Mouse (Mus musculus) megakaryocyte, embryonic 14.5 days (primary cell): ENCODE results near the gene Lrch1. TPM values are rescaled to one million over a fixed set of nuclear protein-coding genes. Genes with fewer than 3 reads are reported as not detected.

Source experiments
- H3K27me3 ChIP-seq: replicated peaks from 2 replicates; pipeline ENCODE3; 2012; ENCODE audit warnings: inconsistent platforms
- H3K36me3 ChIP-seq: replicated peaks from 2 replicates; pipeline ENCODE3; 2012; ENCODE audit warnings: low read length, inconsistent platforms, mixed read lengths
- H3K4me1 ChIP-seq: 2 replicates; pipeline ENCODE4 v1.6.1; 2012; ENCODE audit warnings: inconsistent platforms
- H3K4me3 ChIP-seq: replicated peaks from 2 replicates; pipeline ENCODE3; 2012; ENCODE audit warnings: moderate library complexity, mild to moderate bottlenecking, inconsistent platforms
- H3K9me3 ChIP-seq: 2 replicates; pipeline ENCODE4 v1.6.1; 2012; ENCODE audit warnings: inconsistent platforms
- FLI1 ChIP-seq: IDR thresholded peaks from 2 replicates; pipeline ENCODE4 v1.6.1; 2012; ENCODE audit warnings: low read length, inconsistent platforms, mixed read lengths
- GATA1 ChIP-seq: IDR thresholded peaks from 3 replicates; pipeline ENCODE4 v1.6.1; 2012; ENCODE audit warnings: mixed read lengths, low read length, inconsistent platforms, borderline replicate concordance
- polyA plus RNA-seq: library from polyadenylated mRNA; stranded (reverse); fragments of >175 nt; gene quantifications from 2 replicates; pipeline ENCODE4 v1.2.3, GENCODE M21; 2012; ENCODE audit warnings: low replicate concordance; ENCODE audit not compliant: insufficient read depth

Gene Lrch1
- polyA plus RNA-seq, 1 experiment = 1.9 TPM

GRCm38 (mm10) chr14:74939355-74939754, 8.3 kb downstream of the Lrch1 start:
- Histone ChIP-seq H3K4me3 (peak overlapping the region; percentile 71), H3K36me3 (peaks cover 16% of the 10 kb centered on the region), H3K27me3 (no peaks in the 10 kb centered on the region), H3K4me1 (peaks cover 68% of the 10 kb centered on the region), H3K9me3 (no peaks in the 10 kb centered on the region)
- TF ChIP-seq FLI1 = no peak
- TF ChIP-seq GATA1 = no peak

- H3K4me3 ChIP-seq = peak overlapping the region; percentile 71
- no peaks in the 10 kb centered on the region for H3K9me3 ChIP-seq
- peaks cover 16% of the 10 kb centered on the region for H3K36me3 ChIP-seq
- TF ChIP-seq FLI1 (no peak), GATA1 (no peak)
- H3K4me1 ChIP-seq = peaks cover 68% of the 10 kb centered on the region
- H3K27me3 ChIP-seq = no peaks in the 10 kb centered on the region
Measured at GRCm38 (mm10) chr14:74938896-74939295, 8.8 kb downstream of the Lrch1 start.

DNA sequence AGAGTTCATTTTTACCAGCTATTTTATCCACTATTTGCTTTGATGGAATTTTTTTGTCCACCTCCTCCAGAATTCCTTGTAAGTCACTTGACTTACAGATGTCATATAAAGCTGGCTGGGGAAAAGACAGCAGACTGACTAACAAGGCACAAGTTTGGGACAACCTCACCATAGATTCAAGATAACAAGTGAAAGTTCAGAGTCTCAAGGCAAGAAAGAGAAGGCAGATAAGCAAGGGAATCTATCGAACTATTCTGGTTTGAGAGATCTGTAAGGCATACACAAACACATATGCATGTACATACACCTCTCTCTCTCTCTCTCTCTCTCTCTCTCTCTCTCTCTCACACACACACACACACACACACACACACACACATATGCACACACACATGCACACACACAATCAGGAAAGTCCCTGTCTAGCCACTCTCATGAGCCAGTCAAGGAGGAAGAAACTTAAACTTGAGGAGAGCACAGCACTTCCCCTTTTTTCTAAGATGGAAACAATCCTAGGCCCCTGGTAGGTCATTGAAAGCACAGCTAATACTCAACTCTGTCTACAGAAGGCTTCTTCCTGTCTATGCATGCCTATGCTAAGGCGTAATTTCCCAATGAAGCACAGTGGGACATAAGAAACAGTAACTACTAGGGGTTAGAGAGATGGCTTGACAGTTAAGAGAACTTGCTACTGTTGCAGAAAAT, 11.0 kb downstream of the Lrch1 start:
- H3K9me3 ChIP-seq = no peaks in the 10 kb centered on the region
- peaks cover 52% of the 10 kb centered on the region for H3K4me1 ChIP-seq
- H3K4me3 ChIP-seq = no peak overlapping the region
- TF ChIP-seq FLI1 (no peak), GATA1 (no peak)
- H3K36me3 ChIP-seq = peaks cover 18% of the 10 kb centered on the region
- H3K27me3 ChIP-seq = no peaks in the 10 kb centered on the region

GRCm38 (mm10) chr14:74935111-74935510, 12.6 kb downstream of the Lrch1 start:
- Histone ChIP-seq H3K36me3 (peaks cover 6% of the 10 kb centered on the region), H3K27me3 (no peaks in the 10 kb centered on the region), H3K9me3 (no peaks in the 10 kb centered on the region), H3K4me3 (no peak overlapping the region), H3K4me1 (peaks cover 43% of the 10 kb centered on the region)
- TF ChIP-seq FLI1 = no peak
- TF ChIP-seq GATA1 = no peak

DNA sequence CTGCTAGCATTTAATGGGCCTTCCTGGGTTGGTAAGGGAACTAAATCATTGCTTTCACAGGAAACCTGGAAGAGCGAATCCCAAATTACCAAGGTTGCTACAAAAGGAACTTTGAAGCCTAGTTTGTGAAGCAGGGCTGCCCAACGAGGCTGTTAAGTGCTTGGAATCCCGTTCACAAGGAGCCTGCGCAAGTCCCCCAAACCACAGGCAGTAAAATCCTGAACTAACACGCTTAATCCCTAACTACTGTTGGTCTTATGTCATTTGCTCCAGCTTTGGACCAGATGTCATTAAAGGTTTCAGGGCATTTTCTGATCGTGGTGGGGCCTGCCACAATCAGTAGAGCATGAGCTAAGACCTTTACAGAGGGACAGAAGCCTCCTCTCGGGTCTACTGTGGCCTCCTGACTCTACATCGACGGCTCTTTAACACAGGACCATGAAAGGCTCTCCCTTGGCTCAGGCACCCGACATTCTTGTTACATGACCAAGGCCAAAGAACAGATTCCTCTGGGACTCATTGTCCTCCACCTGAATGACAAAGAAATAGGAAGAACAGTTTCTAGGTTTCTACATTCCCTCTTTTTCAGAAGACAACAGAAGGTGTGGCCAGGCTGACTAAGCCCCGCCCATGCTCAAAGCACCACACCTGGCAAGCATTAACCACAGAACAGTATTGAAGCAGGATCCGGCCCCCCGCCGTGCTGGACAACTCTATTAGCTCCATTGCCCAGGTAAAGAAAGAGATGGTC, 13.5 kb downstream of the Lrch1 start:
- Histone ChIP-seq H3K27me3 (no peaks in the 10 kb centered on the region), H3K4me1 (peaks cover 35% of the 10 kb centered on the region), H3K36me3 (peaks cover 6% of the 10 kb centered on the region), H3K4me3 (no peak overlapping the region), H3K9me3 (no peaks in the 10 kb centered on the region)
- no peak for TF ChIP-seq GATA1
- no peak for TF ChIP-seq FLI1

DNA sequence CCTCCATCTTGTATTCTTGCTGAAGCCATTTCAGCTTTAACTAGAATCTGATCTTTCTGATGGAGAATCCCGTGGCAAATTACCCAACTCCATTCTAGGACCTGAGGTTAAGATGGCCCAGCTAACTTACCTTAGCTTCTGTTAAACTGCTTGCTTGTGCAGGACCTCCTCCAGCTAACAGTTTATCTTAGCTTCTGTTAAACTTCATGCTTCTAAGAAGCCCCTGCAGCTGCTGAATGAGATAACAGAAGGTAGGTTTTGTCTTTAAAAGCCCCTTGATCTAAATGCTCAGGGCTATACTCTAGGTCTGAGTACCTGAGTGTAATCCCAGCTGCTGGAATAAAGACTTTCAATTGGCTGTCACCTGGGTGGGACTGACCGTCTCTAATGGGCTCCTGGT, 17.9 kb downstream of the Lrch1 start:
- Histone ChIP-seq H3K27me3 (no peaks in the 10 kb centered on the region), H3K9me3 (peaks cover 10% of the 10 kb centered on the region), H3K4me1 (peaks cover 8% of the 10 kb centered on the region; the same call in 1 of the 2 replicates), H3K36me3 (peaks cover 19% of the 10 kb centered on the region), H3K4me3 (no peak overlapping the region)
- no peak for TF ChIP-seq GATA1
- no peak for TF ChIP-seq FLI1

- Histone ChIP-seq H3K36me3 (peaks cover 19% of the 10 kb centered on the region), H3K9me3 (peaks cover 10% of the 10 kb centered on the region), H3K4me3 (no peak overlapping the region), H3K4me1 (peaks cover 8% of the 10 kb centered on the region; the same call in 1 of the 2 replicates), H3K27me3 (no peaks in the 10 kb centered on the region)
- TF ChIP-seq GATA1 (no peak), FLI1 (no peak)
Measured at GRCm38 (mm10) chr14:74928809-74929432, 18.8 kb downstream of the Lrch1 start.

DNA sequence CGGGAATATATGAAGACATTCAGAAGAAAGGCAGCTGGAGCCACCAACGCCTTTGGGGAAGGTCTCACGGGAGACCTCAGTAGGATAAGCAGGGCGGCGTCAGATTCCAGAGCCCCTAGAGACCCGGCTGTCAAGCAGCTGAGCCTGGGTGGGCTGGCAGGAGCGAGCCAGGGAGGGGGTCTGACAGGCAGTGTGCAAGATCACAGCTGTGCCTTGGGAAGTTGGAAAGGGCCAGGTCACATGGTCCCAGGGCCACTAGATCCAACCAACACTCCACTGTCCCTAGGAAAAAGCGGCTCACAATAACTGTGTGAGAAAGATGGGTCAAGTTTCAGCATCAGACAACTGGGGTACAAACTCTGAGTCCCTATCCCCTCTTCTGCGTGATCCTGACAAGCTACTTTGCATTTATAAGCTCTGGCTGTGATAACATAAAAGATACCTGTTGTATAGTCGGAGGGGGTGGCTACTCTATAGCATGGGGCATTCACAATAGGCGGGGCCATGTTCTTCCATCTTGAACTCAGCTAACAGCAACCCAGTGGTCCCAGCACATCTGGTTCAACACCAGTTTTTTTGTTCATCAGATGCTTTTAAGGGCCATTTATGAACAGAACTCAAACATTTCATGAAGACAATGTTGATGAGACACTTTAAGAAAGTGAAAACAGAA, 20.6 kb downstream of the Lrch1 start:
- peaks cover 10% of the 10 kb centered on the region for H3K9me3 ChIP-seq
- no peak for TF ChIP-seq FLI1
- TF ChIP-seq GATA1 = no peak
- H3K36me3 ChIP-seq = peaks cover 13% of the 10 kb centered on the region
- H3K4me3 ChIP-seq = no peak overlapping the region
- peaks cover 10% of the 10 kb centered on the region for H3K4me1 ChIP-seq
- no peaks in the 10 kb centered on the region for H3K27me3 ChIP-seq

GRCm38 (mm10) chr14:74925951-74926517, 21.6 kb downstream of the Lrch1 start:
- Histone ChIP-seq H3K36me3 (peaks cover 15% of the 10 kb centered on the region), H3K4me3 (no peak overlapping the region), H3K4me1 (peaks cover 10% of the 10 kb centered on the region), H3K27me3 (no peaks in the 10 kb centered on the region), H3K9me3 (peaks cover 10% of the 10 kb centered on the region)
- TF ChIP-seq GATA1 (no peak), FLI1 (no peak)
